Mouse (Mus musculus): ENCODE measurements around the gene Enpp4. TPM values are rescaled to one million over a fixed set of nuclear protein-coding genes. Genes with fewer than 3 reads are reported as not detected.

Enpp4 gene
- polyA plus RNA-seq, 1 experiment from 2014 or later: 4.8 TPM

DNA sequence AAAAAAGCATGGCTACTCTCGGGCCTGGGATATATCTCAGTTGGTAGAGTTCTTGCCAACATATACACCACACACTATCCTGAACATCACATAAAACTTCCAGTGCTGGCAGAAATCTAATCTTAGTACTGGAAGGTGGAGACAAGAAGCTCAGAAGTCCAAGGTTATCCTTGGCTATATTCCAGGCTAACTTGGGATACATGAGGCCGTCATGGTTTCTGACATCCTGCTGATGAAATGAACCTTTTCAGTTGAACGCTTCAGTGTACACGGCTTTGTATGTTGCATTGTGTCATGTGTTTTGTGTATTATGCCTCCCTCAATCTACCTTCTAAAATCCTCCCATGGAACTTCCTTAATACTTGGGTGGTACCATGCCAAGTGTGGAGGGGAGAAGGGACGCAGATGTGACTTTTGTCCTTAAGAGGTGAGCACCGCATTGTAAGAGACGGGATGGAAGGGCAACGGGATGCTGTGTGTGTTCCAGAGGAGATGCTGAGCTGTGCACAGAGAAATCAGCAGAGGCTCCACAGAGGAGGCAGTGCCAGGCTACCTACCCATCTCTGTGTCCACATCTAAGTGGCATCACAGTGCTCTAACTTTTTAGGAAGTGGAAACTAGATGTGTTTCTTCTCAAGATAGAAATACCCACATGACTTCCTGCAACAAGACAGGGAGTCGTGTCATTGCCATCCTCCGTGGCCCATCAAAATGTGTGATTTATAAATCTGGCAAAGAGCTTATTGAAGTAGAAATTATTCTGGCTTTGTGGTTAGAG is 31.4 kb upstream of the Enpp4 start:
- no peak for DNase-seq
- 79% methylated on average over 10 of the region's 10 CpGs for WGBS
- Histone ChIP-seq H3K4me2 (no peak overlapping the region), H3K27ac (ENCODE audit: low read depth) (no peak overlapping the region), H3K9me3 (ENCODE audit: low read depth, low read length) (no peaks in the 10 kb centered on the region), H3K4me1 (ENCODE audit: insufficient read depth) (no peaks in the 10 kb centered on the region), H3K9ac (no peak overlapping the region), H3K27me3 (ENCODE audit: insufficient read depth, low read length) (no peaks in the 10 kb centered on the region), H3K4me3 (ENCODE audit: low read depth, low read length) (no peak overlapping the region), H3K36me3 (ENCODE audit: insufficient read depth) (no peaks in the 10 kb centered on the region)
- no peak for ATAC-seq (ENCODE audit: insufficient read depth)
- no peak for TF ChIP-seq CTCF (IDR thresholded peaks at IDR 0.05; ENCODE audit: low read depth)

DNA sequence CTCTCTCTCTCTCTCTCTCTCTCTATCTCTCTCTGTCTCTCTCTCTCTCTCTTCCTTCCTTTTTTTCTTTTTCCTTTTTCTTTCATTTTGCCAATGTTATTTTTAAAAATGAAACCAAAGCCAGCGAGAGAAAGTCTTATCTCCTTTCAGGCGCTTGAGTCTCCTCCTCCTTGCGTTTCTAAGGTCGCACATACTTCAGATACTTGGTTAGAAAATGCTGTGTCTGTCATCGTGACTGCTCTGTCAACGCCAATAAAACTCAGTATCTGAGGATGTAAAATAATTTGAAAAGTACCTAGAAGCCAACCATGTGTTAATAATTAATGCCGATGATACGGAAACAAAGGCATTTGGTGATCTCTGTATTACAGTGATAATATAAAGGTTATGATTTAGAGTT is 30.4 kb upstream of the Enpp4 start:
- no peak for DNase-seq
- Histone ChIP-seq H3K4me1 (ENCODE audit: insufficient read depth) (no peaks in the 10 kb centered on the region), H3K9me3 (ENCODE audit: low read depth, low read length) (no peaks in the 10 kb centered on the region), H3K9ac (no peak overlapping the region), H3K36me3 (ENCODE audit: insufficient read depth) (no peaks in the 10 kb centered on the region), H3K4me3 (ENCODE audit: low read depth, low read length) (no peak overlapping the region), H3K4me2 (peak overlapping the region; percentile 38), H3K27ac (ENCODE audit: low read depth) (no peak overlapping the region), H3K27me3 (ENCODE audit: insufficient read depth, low read length) (no peaks in the 10 kb centered on the region)
- no peak for TF ChIP-seq CTCF (IDR thresholded peaks at IDR 0.05; ENCODE audit: low read depth)
- ATAC-seq (ENCODE audit: insufficient read depth): no peak
- WGBS: 36% methylated on average over 8 of the region's 8 CpGs

DNA sequence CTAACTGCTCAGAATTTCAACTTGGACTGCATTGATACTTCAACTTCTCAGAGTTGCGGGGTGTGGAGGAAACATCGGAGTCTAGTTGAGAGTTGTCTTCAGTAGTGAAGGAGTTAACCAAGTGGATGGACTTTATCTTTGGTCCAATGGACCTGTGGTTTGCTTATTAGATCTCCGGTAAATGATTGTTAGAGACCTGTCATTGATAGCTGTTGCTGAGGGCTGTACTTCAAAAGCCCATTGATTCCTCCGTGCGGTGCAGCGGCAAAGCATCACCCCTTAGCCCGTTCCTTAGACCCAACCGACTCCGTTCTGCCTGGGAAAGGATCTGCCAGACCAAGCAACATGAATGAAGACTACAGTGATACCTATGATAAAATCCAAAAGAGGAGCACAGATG is 28.9 kb upstream of the Enpp4 start:
- no peak overlapping the region for H3K27ac ChIP-seq (ENCODE audit: low read depth)
- H3K4me3 ChIP-seq (ENCODE audit: low read depth, low read length): no peak overlapping the region
- no peak for TF ChIP-seq CTCF (IDR thresholded peaks at IDR 0.05; ENCODE audit: low read depth)
- H3K9me3 ChIP-seq (ENCODE audit: low read depth, low read length): no peaks in the 10 kb centered on the region
- no peaks in the 10 kb centered on the region for H3K27me3 ChIP-seq (ENCODE audit: insufficient read depth, low read length)
- H3K4me1 ChIP-seq (ENCODE audit: insufficient read depth): no peaks in the 10 kb centered on the region
- no peak overlapping the region for H3K4me2 ChIP-seq
- no peak overlapping the region for H3K9ac ChIP-seq
- no peaks in the 10 kb centered on the region for H3K36me3 ChIP-seq (ENCODE audit: insufficient read depth)
- no peak for DNase-seq
- ATAC-seq (ENCODE audit: insufficient read depth): no peak
- 54% methylated on average over 9 of the region's 9 CpGs for WGBS

DNA sequence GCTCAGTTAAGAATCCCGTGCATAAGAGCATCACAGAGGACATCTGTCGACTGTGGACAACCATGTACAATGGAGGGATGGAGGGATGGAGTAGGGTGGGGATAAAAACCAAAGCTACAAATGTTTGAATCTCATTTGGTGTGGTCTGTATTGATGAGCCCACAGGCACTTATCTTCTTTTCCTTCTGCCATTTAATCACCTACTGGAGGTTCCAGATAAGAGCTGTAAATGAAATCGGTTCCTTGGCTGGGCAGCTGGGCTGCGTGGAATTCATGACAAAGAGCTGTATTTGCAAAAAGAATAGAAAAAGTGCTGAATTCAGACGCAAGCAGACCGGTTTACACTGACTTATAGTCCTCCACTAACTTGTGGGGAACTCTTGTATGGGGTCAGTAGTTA is 28.5 kb upstream of the Enpp4 start:
- Histone ChIP-seq H3K27ac (ENCODE audit: low read depth) (no peak overlapping the region), H3K36me3 (ENCODE audit: insufficient read depth) (no peaks in the 10 kb centered on the region), H3K9ac (no peak overlapping the region), H3K9me3 (ENCODE audit: low read depth, low read length) (no peaks in the 10 kb centered on the region), H3K4me3 (ENCODE audit: low read depth, low read length) (no peak overlapping the region), H3K27me3 (ENCODE audit: insufficient read depth, low read length) (no peaks in the 10 kb centered on the region), H3K4me2 (no peak overlapping the region), H3K4me1 (ENCODE audit: insufficient read depth) (no peaks in the 10 kb centered on the region)
- 57% methylated on average over 6 of the region's 6 CpGs for WGBS
- ATAC-seq (ENCODE audit: insufficient read depth): no peak
- DNase-seq: no peak
- TF ChIP-seq CTCF (IDR thresholded peaks at IDR 0.05; ENCODE audit: low read depth): no peak

DNA sequence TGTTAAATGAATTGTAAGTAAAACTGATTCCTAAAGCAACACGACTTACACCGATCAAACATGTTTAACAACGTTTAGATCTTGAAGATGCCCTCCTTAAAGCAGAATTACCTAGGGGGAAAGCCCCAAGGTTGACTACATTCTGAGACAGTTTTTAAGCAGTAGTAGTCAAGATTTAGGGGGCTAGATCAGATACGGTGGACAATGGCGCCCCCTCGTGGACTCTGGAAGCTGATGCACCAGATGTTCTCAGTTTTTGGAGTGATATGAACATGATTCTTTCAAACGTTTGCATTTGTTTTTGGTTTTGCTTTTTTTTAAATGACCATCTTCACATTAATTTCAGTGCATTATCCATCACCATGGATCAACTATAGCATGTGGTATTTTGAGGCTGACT is 24.8 kb upstream of the Enpp4 start:
- Histone ChIP-seq H3K9me3 (ENCODE audit: low read depth, low read length) (peaks cover 3% of the 10 kb centered on the region; the same call in 1 of the 2 replicates), H3K4me1 (ENCODE audit: insufficient read depth) (no peaks in the 10 kb centered on the region), H3K4me3 (ENCODE audit: low read depth, low read length) (no peak overlapping the region), H3K36me3 (ENCODE audit: insufficient read depth) (no peaks in the 10 kb centered on the region), H3K9ac (no peak overlapping the region), H3K27me3 (ENCODE audit: insufficient read depth, low read length) (no peaks in the 10 kb centered on the region), H3K4me2 (no peak overlapping the region), H3K27ac (ENCODE audit: low read depth) (no peak overlapping the region)
- peak; percentile 89 for DNase-seq
- 11% methylated on average over 7 of the region's 7 CpGs for WGBS
- no peak for ATAC-seq (ENCODE audit: insufficient read depth)
- TF ChIP-seq CTCF (IDR thresholded peaks at IDR 0.05; ENCODE audit: low read depth): peak; percentile 87

DNA sequence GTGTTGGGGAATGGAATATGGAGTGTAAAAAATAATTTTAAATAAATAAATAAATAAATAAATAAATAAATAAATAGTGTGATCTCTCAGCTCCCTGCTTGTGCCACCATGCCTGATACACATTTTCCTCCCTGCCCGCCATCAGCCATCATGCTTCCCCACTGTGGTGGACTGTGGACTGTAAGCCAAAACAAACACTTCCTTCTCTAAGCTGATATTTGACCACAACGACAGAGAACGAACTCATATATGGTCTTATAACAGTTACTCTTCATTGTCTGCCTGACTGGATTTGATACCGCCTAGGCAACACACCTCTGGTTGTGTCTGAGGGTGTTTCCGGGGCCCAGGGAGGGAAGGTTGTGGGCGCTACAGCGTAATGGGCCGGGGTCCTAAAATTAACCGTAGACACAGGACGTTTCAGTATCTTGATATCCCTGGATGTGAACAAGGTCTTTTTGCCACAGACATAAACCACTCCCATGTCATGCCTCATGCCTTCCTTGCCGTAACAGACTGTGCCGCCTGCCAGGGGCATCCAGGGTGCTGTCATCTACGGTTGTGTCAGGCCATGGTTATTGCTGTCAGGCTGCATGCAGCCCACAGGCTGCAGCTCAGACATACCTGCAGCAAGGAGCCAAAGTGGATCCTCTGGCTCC is 23.6 kb upstream of the Enpp4 start:
- TF ChIP-seq CTCF (IDR thresholded peaks at IDR 0.05; ENCODE audit: low read depth): no peak
- no peaks in the 10 kb centered on the region for H3K36me3 ChIP-seq (ENCODE audit: insufficient read depth)
- DNase-seq (no peak), ATAC-seq (ENCODE audit: insufficient read depth) (no peak)
- H3K4me1 ChIP-seq (ENCODE audit: insufficient read depth): no peaks in the 10 kb centered on the region
- H3K27ac ChIP-seq (ENCODE audit: low read depth): no peak overlapping the region
- H3K27me3 ChIP-seq (ENCODE audit: insufficient read depth, low read length): no peaks in the 10 kb centered on the region
- no peak overlapping the region for H3K9ac ChIP-seq
- no peak overlapping the region for H3K4me2 ChIP-seq
- no peak overlapping the region for H3K4me3 ChIP-seq (ENCODE audit: low read depth, low read length)
- 80% methylated on average over 13 of the region's 13 CpGs for WGBS
- H3K9me3 ChIP-seq (ENCODE audit: low read depth, low read length): peaks cover 3% of the 10 kb centered on the region; the same call in 1 of the 2 replicates

DNA sequence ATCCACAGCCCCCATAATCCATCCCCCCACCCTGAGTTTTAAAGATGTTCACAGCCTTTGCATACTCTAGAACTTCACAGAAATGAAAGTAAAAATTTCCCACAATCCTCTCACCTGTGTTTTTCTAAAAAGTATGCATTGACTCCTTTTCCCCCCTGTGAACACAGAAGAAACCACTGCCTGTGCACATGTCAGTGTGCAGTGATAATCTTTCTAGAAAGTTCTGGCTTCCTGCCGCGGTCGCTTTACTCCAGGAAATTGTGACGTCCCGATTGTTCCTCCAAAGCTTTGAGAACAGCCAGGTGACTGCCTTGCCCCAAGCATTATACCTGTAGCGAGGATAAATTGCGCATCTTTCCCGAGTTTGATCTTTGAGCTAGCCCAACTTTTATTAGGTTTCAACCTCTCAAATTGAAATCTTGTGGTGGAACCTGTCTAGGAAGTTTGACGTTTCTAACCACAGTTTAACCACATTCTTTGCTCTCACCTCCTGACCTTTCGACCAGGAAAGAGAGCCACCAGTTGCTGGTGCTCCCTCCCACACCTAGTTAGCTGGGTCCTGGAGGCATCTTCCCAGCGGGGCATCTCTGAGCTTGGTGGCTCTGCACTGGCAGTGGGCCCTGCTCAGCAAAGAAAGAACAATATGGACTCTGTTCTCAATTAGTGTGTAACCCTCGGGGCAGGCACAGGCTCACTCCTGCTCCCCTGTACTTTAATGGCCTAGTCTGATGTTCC is 15.9 kb upstream of the Enpp4 start:
- H3K4me1 ChIP-seq (ENCODE audit: insufficient read depth): peaks cover 5% of the 10 kb centered on the region; the same call in 1 of the 2 replicates
- ATAC-seq (ENCODE audit: insufficient read depth) (no peak), DNase-seq (no peak)
- no peaks in the 10 kb centered on the region for H3K9me3 ChIP-seq (ENCODE audit: low read depth, low read length)
- H3K27me3 ChIP-seq (ENCODE audit: insufficient read depth, low read length): no peaks in the 10 kb centered on the region
- no peak overlapping the region for H3K4me3 ChIP-seq (ENCODE audit: low read depth, low read length)
- H3K36me3 ChIP-seq (ENCODE audit: insufficient read depth): no peaks in the 10 kb centered on the region
- TF ChIP-seq CTCF (IDR thresholded peaks at IDR 0.05; ENCODE audit: low read depth): no peak
- 68% methylated on average over 12 of the region's 12 CpGs for WGBS
- H3K4me2 ChIP-seq: no peak overlapping the region
- no peak overlapping the region for H3K27ac ChIP-seq (ENCODE audit: low read depth)
- H3K9ac ChIP-seq: no peak overlapping the region

Data from lung, embryonic 14.5 days (tissue).